Mouse (Mus musculus): ENCODE measurements at regions not wholly inside any gene's neighbourhood (a gene's known extent, or its start where the extent isn't known, plus 50 kb on each side); places are given as distances from the start of the nearest gene placed in this dataset.
"Not testable (repeated sequence)": the region's sequence is repeated elsewhere in the genome, so short reads cannot be mapped to it uniquely, and the experiment has no call there.

DNA sequence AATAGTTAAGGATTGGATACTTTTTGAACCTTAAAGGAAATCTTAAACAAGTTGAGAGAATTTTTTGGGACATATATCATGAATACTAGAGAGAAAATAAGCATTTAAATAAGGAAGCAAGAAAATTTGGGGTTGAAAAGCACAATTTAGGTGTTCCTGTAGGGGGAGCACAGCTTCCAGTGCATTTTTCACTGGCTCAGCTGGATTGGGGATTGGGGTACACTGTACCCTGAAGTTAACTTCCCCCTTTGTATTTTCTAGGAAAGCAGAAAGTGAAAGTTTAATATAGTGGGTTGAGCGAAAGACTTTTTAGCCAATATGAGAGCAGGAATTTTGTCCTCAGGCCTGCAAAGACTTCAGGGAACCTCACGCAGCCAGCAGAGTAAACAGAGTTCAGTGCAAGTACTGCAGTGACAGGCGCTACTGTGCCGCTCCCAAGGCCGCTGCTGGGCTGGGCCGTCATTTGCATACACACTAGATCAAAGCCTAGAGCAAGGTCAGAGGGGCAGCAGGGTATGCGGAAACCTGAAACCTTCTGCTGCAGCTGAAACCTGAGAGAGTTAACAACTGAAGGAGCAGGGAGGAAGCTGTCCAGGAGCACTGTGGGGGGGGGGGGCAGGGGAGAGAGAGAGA is 1111.4 kb downstream of the H2al1n start:
- DNase-seq = peak; percentile 31

DNA sequence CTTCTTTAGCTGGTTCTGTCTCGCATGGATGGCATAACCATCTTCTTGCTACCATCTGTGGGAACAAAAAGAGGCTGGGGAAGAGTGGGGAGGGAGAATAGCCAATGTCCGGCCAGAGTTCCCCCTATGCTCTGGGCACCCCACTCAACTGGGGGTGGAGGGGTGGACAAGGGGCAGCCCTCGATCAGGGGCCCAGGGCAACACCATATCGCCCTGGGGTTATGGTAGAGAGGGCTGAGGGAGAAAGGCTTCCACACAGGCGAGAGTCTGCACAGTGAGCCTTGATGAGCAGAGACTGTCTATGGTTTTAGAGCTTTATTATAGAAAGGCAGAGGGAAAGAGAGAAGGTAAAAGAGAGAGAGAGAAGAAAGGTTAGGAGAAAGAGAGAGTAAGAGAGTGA is 1112.0 kb downstream of the H2al1n start:
- DNase-seq = no peak

- DNase-seq = not testable (repeated sequence)
Measured at GRCm38 (mm10) chrX:15365135-15365534, 1154.2 kb downstream of the H2al1n start.
